Mouse (Mus musculus) midbrain, embryonic 13.5 days (tissue): Measurements from ENCODE around the gene Zfp775. TPM values are rescaled to one million over a fixed set of nuclear protein-coding genes. Genes with fewer than 3 reads are reported as not detected.

Experiments used
- ATAC-seq: fragments of 200-750 bp; cut with Nextera tagmentation; 2 replicates; pipeline ENCODE4 v1.8.0; 2017; ENCODE audit warnings: mild to moderate bottlenecking, moderate TSS enrichment, moderate library complexity
- H3K27ac ChIP-seq: fragments of 300-500 bp; sonication (generic); 2 replicates; pipeline ENCODE4 v1.5.1; 2015; ENCODE audit warnings: inconsistent platforms, mild to moderate bottlenecking, moderate library complexity
- H3K27me3 ChIP-seq: fragments of 300-500 bp; sonication (generic); 2 replicates; pipeline ENCODE4 v1.6.1; 2015; ENCODE audit warnings: mild to moderate bottlenecking, inconsistent platforms
- H3K36me3 ChIP-seq: fragments of 300-500 bp; sonication (generic); 2 replicates; pipeline ENCODE4 v1.6.1; 2015; ENCODE audit warnings: mild to moderate bottlenecking, inconsistent platforms
- H3K4me1 ChIP-seq: fragments of 300-500 bp; sonication (generic); replicated peaks from 2 replicates; pipeline ENCODE4 v1.6.1; 2015; ENCODE audit warnings: inconsistent platforms
- H3K4me2 ChIP-seq: fragments of 300-500 bp; sonication (generic); replicated peaks from 2 replicates; pipeline ENCODE4 v1.6.1; 2015; ENCODE audit warnings: moderate library complexity, mild to moderate bottlenecking, inconsistent platforms
- H3K4me3 ChIP-seq: fragments of 300-500 bp; sonication (generic); replicated peaks from 2 replicates; pipeline ENCODE4 v1.5.1; 2015; ENCODE audit warnings: mild to moderate bottlenecking, inconsistent platforms
- H3K9ac ChIP-seq: fragments of 300-500 bp; sonication (generic); replicated peaks from 2 replicates; pipeline ENCODE4 v1.6.1; 2015; ENCODE audit warnings: mild to moderate bottlenecking, inconsistent platforms
- H3K9me3 ChIP-seq: fragments of 300-500 bp; sonication (generic); 2 replicates; pipeline ENCODE4 v1.6.1; 2016; ENCODE audit warnings: mild to moderate bottlenecking, inconsistent platforms
- WGBS: fragments of 180-500 bp; shearing (Covaris S2); methylation state at CpG from one replicate; pipeline ENCODE4 v1.1.7; 2015; 5-methylcytosine and 5-hydroxymethylcytosine counted together
- polyA plus RNA-seq: library from polyadenylated mRNA; unstranded; fragments of >200 nt; fragmentation: Nextera tagmentation; extraction: Ambion mirVana; gene quantifications from 2 replicates; pipeline ENCODE4 v1.2.1, GENCODE M21; 2015

Gene Zfp775
- polyA plus RNA-seq, 1 experiment from 2014 or later = 14.6 TPM

DNA sequence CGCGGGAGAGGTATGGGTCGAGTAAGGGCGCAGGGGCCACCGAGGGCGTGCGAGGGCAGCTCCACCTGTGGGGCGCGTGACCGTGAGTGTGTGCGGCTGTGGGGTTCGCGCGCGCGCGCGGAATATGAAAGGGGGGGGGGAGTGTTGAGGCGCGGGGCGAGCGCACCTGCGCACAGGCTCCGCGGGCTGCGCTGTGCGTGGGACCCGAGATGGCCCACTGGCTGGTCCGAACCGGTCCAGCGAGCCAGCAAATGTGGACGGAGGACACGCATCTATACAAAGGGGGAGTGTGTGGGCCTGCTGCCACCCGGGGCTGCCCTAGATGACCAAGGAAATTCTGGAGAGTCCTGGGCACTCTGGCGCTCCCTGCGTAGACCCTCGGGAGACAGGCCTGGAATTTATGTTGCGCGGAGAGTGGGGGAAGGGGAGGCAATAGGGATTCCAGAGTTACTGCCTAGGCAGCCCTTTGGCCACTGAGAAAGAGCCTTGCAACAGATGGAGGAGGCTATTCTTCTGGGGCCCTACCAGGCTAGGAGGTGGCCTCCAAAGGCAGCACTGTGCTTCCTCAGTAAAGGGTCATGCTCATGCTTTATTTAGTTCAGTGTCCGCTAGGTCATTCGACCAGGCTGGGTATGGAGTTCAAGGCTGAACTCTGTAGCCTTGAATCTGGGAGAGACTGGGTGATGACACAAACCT, 7.7 kb upstream of the Zfp775 start:
- Histone ChIP-seq H3K9ac (peak overlapping the region; percentile 92), H3K9me3 (peaks cover 19% of the 10 kb centered on the region), H3K4me3 (peak overlapping the region; percentile 82), H3K4me2 (peak overlapping the region; percentile 81), H3K36me3 (peaks cover 37% of the 10 kb centered on the region), H3K27me3 (no peaks in the 10 kb centered on the region), H3K27ac (peak overlapping the region; percentile 92), H3K4me1 (peaks cover 19% of the 10 kb centered on the region)
- under 1% methylated on average over 37 of the region's 41 CpGs for WGBS
- ATAC-seq = peak; percentile 84

DNA sequence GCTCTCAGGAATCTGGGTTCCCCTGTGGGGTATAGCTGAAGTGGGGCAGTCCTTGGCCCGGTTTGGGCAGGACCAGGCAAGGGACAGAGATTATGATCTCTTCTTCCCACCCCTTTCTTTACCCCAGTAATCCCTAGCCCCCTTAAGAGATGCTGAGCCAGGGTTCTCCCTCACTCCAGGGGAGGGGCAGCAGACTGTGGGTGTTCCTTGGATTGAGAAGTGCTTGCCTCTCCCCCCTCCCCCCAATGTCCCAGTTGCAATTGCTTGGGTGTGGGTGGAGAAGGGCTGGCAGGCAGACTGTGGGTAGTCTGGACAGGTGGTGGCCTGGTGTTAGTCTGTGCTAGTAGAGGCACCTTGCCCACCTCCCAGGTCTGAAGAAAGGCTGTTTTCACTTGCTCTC, 6.6 kb upstream of the Zfp775 start:
- no peak overlapping the region for H3K27ac ChIP-seq
- no peaks in the 10 kb centered on the region for H3K27me3 ChIP-seq
- H3K36me3 ChIP-seq = peaks cover 48% of the 10 kb centered on the region
- H3K4me2 ChIP-seq = peak overlapping the region; percentile 81
- ATAC-seq = no peak
- H3K9me3 ChIP-seq = peaks cover 19% of the 10 kb centered on the region
- WGBS = 47% methylated on average over 1 of the region's 1 CpGs
- peaks cover 19% of the 10 kb centered on the region for H3K4me1 ChIP-seq
- H3K9ac ChIP-seq = peak overlapping the region; percentile 92
- peak overlapping the region; percentile 82 for H3K4me3 ChIP-seq

- Histone ChIP-seq H3K27ac (no peak overlapping the region), H3K27me3 (no peaks in the 10 kb centered on the region), H3K4me3 (no peak overlapping the region), H3K9ac (no peak overlapping the region), H3K4me2 (no peak overlapping the region), H3K36me3 (peaks cover 49% of the 10 kb centered on the region), H3K9me3 (peaks cover 19% of the 10 kb centered on the region), H3K4me1 (peaks cover 29% of the 10 kb centered on the region)
- WGBS = 96% methylated on average over 45 of the region's 45 CpGs
- no peak for ATAC-seq
Measured at GRCm38 (mm10) chr6:48596545-48597232, 5.2 kb upstream of the Zfp775 start.

DNA sequence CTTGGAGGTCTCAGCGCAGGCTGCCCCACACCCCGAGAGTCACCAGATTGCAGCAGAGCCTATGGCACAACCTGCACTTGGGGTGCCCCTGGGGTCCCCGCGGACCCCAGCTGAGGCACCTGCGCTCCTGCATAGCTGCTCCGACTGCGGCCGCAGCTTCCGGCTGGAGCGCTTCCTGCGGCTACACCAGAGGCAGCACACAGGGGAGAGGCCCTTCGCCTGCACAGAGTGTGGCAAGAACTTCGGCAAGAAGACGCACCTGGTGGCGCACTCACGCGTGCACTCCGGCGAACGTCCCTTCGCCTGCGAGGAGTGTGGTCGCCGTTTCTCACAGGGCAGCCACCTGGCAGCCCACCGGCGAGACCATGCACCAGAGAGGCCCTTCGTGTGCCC, 4.6 kb upstream of the Zfp775 start:
- 97% methylated on average over 27 of the region's 27 CpGs for WGBS
- no peak overlapping the region for H3K4me3 ChIP-seq
- peaks cover 29% of the 10 kb centered on the region for H3K4me1 ChIP-seq
- ATAC-seq = no peak
- H3K36me3 ChIP-seq = peaks cover 49% of the 10 kb centered on the region
- no peak overlapping the region for H3K4me2 ChIP-seq
- H3K9me3 ChIP-seq = peaks cover 19% of the 10 kb centered on the region
- no peak overlapping the region for H3K9ac ChIP-seq
- H3K27me3 ChIP-seq = no peaks in the 10 kb centered on the region
- H3K27ac ChIP-seq = no peak overlapping the region

DNA sequence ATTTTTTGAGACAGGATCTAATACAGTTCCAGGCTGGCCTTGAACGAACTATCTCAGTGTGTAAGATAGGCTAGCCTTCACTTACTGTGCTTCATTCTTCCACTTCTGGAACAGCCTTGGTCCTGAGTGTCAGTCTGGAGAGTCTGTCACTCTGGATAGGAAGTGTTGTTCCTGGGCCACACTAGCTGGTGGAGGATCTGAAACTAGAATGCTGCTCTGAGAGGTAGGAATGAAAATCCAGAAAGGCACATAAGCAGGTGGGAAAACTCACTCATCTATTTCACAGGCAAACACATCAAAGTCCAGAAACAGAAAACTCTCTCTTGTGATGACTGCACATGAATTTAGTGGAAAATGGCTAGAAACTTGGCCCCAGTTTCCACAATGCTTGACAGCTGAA, 1.3 kb upstream of the Zfp775 start:
- H3K27me3 ChIP-seq = no peaks in the 10 kb centered on the region
- H3K27ac ChIP-seq = peak overlapping the region; percentile 92
- H3K9me3 ChIP-seq = peaks cover 19% of the 10 kb centered on the region
- ATAC-seq = no peak
- H3K36me3 ChIP-seq = peaks cover 47% of the 10 kb centered on the region
- no peak overlapping the region for H3K9ac ChIP-seq
- WGBS = 95% methylated on average over 1 of the region's 1 CpGs
- peaks cover 22% of the 10 kb centered on the region for H3K4me1 ChIP-seq
- H3K4me2 ChIP-seq = no peak overlapping the region
- 0 out of 2 replicates have a peak overlapping the region, but pooled peaks have one; percentile 80 for H3K4me3 ChIP-seq

GRCm38 (mm10) chr6:48602080-48602741, 348 bp downstream of the Zfp775 start:
- peaks cover 22% of the 10 kb centered on the region for H3K4me1 ChIP-seq
- WGBS = 2% methylated on average over 28 of the region's 28 CpGs
- peak overlapping the region; percentile 91 for H3K9ac ChIP-seq
- H3K27me3 ChIP-seq = no peaks in the 10 kb centered on the region
- peak overlapping the region; percentile 80 for H3K4me3 ChIP-seq
- peaks cover 8% of the 10 kb centered on the region for H3K9me3 ChIP-seq
- peaks cover 31% of the 10 kb centered on the region for H3K36me3 ChIP-seq
- ATAC-seq = peak; percentile 87
- H3K4me2 ChIP-seq = peak overlapping the region; percentile 86
- peak overlapping the region; percentile 92 for H3K27ac ChIP-seq

DNA sequence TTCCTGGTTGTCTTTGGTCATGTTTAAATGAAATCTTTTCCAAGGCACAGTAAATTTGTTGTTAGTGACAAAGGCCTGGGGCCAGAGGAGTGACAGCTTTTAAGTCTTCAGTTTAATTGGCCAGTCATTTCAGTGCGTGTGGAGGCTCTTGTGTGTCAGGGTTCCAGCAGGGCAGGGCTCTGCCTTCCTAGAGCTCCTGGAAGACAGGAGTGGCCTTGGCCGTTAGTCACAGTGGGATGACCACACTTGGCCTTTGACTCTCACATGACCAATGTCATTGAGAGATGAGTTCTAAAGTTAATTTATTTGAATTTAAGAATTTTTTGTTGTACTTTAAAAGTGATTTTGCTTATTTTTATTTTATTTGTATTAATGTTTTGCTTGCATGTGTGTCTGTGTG, 6.3 kb downstream of the Zfp775 start:
- 75% methylated on average over 2 of the region's 2 CpGs for WGBS
- Histone ChIP-seq H3K36me3 (peaks cover 8% of the 10 kb centered on the region), H3K4me1 (peaks cover 12% of the 10 kb centered on the region)

GRCm38 (mm10) chr6:48609512-48609911, 7.6 kb downstream of the Zfp775 start:
- H3K4me1 ChIP-seq = peaks cover 8% of the 10 kb centered on the region
- H3K36me3 ChIP-seq = peaks cover 20% of the 10 kb centered on the region
- no peak overlapping the region for H3K9ac ChIP-seq
- WGBS = 51% methylated on average over 5 of the region's 7 CpGs
- H3K4me2 ChIP-seq = no peak overlapping the region
- no peaks in the 10 kb centered on the region for H3K9me3 ChIP-seq
- no peaks in the 10 kb centered on the region for H3K27me3 ChIP-seq
- H3K4me3 ChIP-seq = no peak overlapping the region
- ATAC-seq = no peak
- no peak overlapping the region for H3K27ac ChIP-seq

More for the DNA sequence above, 6.3 kb downstream of the Zfp775 start:
- no peaks in the 10 kb centered on the region for H3K27me3 ChIP-seq
- H3K27ac ChIP-seq = no peak overlapping the region
- no peak for ATAC-seq
- H3K4me3 ChIP-seq = no peak overlapping the region
- H3K4me2 ChIP-seq = no peak overlapping the region
- H3K9me3 ChIP-seq = no peaks in the 10 kb centered on the region
- no peak overlapping the region for H3K9ac ChIP-seq

GRCm38 (mm10) chr6:48610657-48611056, 8.8 kb downstream of the Zfp775 start:
- Histone ChIP-seq H3K4me1 (peaks cover 8% of the 10 kb centered on the region), H3K27ac (no peak overlapping the region), H3K9ac (no peak overlapping the region), H3K4me3 (no peak overlapping the region), H3K27me3 (no peaks in the 10 kb centered on the region), H3K9me3 (no peaks in the 10 kb centered on the region), H3K4me2 (no peak overlapping the region), H3K36me3 (peaks cover 29% of the 10 kb centered on the region)
- 85% methylated on average over 3 of the region's 3 CpGs for WGBS
- no peak for ATAC-seq

DNA sequence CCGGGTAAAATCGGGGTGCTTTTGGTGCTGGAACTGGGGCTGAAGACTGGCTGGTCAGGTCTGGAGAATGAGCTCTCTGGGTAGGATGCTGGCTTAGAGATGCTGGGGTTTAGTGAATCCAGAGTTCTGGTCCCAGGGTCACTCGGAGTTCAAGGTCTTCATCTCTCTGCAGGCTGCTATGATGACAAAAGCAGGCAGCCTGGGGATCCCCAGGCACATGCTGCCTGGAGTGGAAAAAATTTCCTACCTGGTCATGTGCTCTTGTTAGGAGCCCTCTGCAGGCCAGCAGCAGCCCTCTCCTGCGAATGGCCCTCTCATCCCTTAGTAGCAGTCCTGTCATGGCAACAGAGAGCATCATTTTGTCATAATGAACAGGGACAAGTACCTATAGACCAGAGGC, 11.6 kb downstream of the Zfp775 start:
- no peaks in the 10 kb centered on the region for H3K27me3 ChIP-seq
- no peak overlapping the region for H3K9ac ChIP-seq
- H3K9me3 ChIP-seq = no peaks in the 10 kb centered on the region
- no peak overlapping the region for H3K4me3 ChIP-seq
- 91% methylated on average over 4 of the region's 4 CpGs for WGBS
- no peak for ATAC-seq
- H3K4me1 ChIP-seq = peaks cover 8% of the 10 kb centered on the region
- no peak overlapping the region for H3K27ac ChIP-seq
- H3K4me2 ChIP-seq = no peak overlapping the region
- peaks cover 41% of the 10 kb centered on the region for H3K36me3 ChIP-seq

GRCm38 (mm10) chr6:48614756-48615155, 12.9 kb downstream of the Zfp775 start:
- ATAC-seq = no peak
- H3K4me1 ChIP-seq = no peaks in the 10 kb centered on the region
- WGBS = 98% methylated on average over 5 of the region's 5 CpGs
- no peaks in the 10 kb centered on the region for H3K9me3 ChIP-seq
- no peak overlapping the region for H3K9ac ChIP-seq
- no peak overlapping the region for H3K4me2 ChIP-seq
- H3K27ac ChIP-seq = no peak overlapping the region
- no peaks in the 10 kb centered on the region for H3K27me3 ChIP-seq
- no peak overlapping the region for H3K4me3 ChIP-seq
- peaks cover 50% of the 10 kb centered on the region for H3K36me3 ChIP-seq

DNA sequence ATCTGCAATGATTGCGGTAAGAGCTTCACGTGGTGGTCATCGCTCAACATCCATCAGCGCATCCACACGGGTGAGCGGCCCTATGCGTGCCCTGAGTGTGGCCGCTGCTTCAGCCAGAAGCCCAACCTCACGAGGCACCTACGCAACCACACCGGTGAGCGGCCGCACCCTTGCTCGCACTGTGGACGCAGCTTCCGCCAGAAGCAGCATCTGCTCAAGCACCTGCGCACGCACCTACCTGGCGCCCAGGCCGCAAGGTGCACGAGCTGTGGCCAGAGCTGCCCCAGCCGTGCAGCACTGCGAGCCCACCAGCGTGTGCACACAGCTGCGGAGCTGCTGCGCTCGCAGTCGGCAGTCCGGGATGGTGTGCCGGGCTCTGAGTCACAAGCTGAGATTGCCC, 18.2 kb downstream of the Zfp775 start:
- ATAC-seq = 0 out of 2 replicates have a peak, but pooled peaks have one; percentile 4
- no peak overlapping the region for H3K4me2 ChIP-seq
- H3K4me1 ChIP-seq = no peaks in the 10 kb centered on the region
- H3K27ac ChIP-seq = no peak overlapping the region
- 95% methylated on average over 30 of the region's 30 CpGs for WGBS
- no peaks in the 10 kb centered on the region for H3K27me3 ChIP-seq
- H3K4me3 ChIP-seq = no peak overlapping the region
- H3K9ac ChIP-seq = no peak overlapping the region
- no peaks in the 10 kb centered on the region for H3K9me3 ChIP-seq
- H3K36me3 ChIP-seq = peaks cover 49% of the 10 kb centered on the region
